Mouse (Mus musculus) ovary, postnatal 36 days (tissue): ENCODE data around the gene Gm37240.

ENCODE experiments used
- DNase-seq: peaks from one replicate; pipeline ENCODE4 v3.0.0; 2022; ENCODE audit warnings: low spot score, mixed read lengths

Gene Gm37240

DNA sequence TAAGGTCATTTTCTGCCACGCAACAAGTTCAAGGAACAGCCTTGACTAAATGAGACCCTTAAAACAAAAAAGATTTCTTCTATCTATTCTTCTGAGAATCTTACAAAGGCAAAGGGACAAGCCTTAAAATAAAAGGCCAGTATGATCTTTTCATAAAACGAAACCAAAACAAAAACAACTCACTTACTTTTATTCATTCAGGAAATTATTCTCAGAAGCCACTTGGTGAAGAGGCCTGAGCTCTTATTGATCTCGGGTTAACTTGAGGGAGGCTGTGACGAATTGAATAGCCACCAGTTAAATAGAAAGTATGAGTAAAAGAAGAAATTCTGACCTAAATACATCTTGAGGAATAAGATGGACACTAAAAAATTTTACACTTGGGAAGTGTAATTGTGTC, 1118.4 kb downstream of the Gm37240 start:
- no peak for DNase-seq

DNA sequence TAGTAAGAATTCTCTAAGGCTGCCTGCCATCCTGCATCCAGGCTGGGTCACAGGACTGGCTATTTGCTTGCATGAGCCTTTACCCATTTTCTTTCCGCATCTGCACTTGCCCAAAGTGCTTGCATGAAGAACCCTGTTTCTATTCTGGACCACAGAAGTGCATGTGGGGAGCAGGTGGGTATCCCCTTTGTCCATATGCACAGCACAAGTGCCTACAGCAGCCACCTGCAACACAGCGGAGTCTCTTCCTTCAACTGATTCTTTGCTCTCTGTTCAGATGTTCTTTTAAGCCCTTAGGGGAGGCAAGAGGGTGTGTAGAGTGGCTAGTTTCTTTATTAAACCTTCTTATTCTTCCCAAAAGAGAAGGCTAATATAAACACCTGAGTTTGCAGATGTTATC, 1133.5 kb downstream of the Gm37240 start:
- DNase-seq: no peak

DNA sequence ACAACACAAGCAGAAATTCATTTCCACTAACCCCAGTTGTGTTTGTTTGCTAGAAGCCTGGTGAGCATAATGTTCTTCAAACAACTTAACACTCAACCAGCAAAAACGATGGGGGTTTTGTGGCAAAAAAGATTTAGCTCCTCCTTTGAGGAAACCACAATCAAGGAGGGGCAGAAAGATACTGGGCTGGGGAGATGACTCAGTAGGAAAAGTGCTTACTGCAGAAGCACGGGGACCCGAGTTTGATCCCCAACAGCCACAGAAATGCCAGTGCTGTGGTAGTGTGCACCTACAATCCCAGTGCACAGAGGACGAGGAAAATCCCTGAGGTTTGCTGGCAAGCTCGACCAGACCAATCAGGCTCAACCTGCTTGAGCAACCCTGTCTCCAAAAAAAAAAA, 1138.1 kb downstream of the Gm37240 start:
- DNase-seq: no peak

DNA sequence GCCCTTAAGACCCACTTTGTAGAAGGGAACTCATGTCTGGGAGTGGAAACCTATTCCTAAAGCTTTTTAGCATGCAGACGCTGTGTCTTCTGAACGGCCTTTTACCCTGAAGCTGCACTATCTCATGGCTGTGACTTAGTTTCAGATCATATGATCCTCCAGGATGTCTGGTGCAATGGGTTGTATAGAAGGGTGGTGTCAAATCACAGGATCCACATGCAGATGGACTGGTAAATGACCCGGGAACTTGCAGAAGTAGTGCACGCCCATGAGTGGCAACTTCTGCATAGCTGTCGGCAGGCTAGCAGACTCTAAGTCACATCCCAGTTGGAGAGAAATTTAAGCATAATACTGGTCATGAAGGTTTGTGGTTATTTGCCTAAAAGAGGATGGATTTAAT, 1139.2 kb downstream of the Gm37240 start:
- no peak for DNase-seq

DNA sequence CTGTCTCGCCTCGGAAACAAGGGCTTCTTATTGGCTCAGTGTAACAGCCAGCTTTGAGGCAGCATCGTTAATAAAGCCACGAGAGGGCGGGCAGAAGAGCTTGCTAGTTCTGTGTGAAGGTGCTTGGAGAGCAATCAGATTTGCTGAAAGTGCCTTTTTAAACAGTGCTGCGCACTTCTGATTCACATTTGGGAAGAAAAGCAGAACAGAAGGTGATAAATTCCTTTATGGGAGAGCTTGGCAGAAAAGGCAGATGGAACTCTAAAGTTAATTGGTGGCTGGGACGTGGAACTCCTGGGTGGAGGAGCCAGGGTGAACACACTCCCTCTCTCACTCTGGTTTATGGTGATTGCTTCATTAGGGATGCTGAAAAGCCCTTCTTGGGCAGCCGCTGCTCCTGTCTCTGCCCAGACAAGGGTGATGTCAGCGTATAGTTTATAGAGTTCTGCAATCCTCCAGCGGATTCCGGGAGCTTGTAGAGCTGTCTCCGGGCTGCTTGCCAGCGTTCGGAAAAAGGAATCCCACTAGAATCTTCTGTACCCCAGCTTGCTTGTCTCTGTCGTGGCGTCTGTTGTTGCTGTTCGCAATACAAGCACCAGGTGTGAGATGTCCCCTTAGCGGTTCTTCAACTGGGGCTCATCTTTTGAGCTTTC, 1141.7 kb downstream of the Gm37240 start:
- DNase-seq: no peak

DNA sequence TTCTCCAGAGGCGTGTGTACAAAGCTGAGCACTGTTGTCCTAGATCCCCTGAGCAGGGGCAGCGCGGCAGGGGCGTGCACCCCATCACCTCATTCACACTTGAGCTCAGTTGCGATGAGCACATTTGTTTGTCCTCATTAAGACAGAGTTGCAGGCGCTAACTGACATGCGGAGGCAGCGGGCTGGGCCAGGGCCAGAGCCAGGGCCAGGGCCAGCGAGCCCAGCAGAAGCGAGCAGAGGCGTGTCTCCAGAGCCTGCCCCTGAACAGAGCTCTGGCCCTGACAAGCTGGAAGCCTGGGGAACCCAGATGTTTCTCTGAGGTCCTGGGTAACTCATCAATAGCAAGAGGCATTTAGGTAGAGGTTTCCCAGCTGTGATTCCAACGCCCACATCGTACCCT, 1142.6 kb downstream of the Gm37240 start:
- peak; percentile 36 for DNase-seq

DNA sequence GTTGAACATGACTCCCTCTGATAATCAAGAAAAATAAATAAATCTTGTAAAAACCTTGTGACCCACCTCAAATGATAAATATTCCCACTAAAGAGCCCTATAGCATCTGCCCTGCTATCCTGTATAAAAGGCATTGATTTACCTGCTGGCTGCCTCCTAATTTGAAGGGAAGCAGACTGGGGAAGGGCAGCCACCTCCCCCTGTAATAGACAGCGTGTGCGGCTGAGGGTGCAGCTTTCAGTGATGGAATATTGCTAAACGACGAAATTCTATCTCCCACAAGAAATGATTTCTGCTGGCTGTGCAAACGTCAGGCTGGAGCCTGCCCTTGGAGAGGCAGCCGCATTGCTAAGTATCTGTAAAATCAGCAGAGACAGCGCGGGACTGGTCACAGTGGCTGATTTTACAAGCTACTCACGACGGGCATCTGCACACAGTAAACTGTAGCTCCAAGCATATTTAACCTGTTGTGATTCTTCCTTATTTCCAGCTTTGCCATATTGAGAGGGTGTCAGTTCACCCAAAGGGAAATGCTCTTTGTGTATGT, 1147.2 kb downstream of the Gm37240 start:
- DNase-seq: no peak

DNA sequence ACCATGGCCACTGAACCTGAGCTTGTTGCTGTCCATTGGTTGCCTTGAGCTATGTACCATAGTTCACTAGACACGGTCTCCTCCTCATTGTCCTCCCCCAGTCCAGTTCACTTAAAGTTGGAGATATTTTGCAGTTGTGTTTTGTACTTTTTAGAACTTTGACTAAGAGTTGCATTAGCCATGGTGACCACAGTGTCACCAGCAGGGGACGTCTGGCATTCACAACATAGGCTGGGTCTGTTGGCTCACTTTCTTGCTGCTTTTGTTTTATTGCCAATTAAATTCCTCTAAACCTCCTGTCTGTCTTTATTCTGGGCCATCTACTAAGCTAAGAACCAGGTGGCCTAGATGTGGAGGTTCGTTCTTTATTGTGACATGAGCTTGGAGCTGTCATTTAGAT, 1150.2 kb downstream of the Gm37240 start:
- DNase-seq: no peak

DNA sequence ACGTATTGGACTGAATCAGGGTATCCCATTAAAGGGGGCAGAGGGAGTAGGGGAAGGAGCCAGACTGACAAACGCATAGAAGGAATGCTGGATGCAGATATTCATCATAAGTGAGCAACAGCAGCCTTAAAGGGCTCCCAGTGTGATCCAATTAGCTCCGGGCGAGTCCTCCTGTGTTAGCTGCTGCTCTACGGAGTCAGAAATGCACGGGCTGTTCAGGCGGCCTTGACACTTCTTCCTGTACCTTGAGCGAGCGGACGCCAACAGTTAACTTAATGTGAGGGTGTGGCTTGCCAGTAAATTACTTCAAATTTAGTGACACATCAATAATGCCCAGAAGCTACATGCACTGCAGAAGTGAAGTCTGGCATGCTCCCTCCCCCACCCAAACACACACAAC, 1151.6 kb downstream of the Gm37240 start:
- no peak for DNase-seq

DNA sequence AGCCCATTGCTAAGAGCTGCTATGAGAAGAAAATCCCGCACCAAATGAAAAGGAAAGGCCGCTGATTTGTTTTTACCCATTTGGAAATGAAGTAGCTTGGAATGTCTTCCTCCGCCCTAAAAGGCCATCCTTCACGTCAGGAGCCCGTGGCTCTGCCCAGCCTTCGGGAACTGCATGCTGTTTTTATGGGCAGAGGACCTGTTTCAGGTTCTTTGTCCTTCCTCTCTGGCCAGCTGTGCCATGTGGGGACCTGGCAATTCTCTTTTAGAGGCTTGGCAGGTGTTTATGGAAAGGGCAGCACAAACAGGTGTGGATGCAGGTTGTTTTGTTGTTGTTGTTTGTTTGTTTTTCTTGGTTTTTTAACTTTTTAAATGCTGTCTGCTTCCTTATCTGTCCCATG, 1154.8 kb downstream of the Gm37240 start:
- no peak for DNase-seq

DNA sequence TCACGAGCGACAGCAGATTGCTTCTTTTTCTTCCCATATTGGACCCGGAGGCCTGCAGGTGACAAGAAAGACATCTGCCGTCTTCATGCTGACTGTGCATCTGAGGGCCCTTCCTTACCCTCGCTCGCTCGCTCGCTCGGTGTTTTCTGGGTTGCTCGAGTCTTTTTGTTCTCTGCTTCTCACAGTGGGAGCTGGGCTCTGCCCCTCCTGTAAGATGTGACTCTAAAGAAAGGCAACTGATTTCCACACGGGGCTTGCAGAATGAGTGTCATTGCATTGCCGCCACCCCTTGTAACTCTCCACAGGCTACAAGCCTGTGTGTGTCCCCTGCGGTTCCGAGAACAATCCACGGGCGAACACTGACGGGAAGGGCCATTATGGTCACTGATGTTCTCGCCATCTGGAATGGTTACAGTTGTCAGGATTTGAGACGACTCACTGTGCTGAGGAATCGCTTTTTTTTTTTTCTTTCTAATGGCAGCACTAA, 1155.3 kb downstream of the Gm37240 start:
- DNase-seq: no peak

DNA sequence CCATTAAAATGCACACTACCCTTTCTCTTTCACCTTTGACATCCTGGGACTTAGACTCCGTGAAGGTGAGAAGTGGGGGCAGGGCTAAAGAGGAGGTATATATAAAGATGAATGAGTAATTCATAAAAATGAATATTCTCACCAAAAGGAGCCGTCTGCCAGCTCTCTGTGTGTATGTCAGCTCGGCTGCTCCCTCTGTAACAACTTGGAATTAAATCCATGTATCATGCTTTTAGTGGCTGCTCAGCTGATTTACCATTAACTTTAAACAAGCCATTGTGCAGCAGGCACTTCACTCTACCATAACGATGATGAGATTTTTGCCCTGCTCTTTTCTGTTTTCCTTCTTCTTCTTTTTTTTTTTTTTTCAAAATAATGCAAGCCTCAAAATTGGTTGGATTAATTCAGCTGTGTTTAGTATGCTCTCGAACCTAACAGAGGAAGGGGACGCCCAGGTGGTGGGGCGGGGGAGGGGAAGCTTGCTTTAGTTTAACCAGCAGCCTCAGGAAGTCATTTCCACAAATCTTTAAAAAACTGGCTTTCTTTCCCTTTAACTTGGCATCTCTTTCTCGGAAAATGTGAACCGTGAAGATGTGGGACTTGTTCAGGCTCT, 1155.8 kb downstream of the Gm37240 start:
- DNase-seq: no peak

DNA sequence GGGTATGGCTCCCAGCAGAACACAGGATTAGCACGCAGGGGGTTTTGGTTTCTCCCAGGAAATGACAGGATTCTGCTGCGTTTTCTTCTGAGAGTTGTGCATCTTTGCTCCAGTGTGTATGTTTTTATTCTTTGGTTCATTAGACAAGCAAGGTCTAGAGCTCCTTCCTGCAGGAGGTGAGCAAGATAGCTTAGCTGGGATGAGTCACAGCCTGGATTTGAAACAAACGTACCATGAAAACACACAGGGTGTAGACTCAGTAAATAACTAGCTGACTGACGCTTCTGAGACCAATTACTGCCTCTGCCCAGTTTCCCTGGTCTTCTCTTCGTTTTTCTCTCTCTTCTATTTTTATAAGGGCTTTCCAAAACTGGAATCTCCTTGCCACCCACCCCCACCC, 1156.3 kb downstream of the Gm37240 start:
- no peak for DNase-seq

DNA sequence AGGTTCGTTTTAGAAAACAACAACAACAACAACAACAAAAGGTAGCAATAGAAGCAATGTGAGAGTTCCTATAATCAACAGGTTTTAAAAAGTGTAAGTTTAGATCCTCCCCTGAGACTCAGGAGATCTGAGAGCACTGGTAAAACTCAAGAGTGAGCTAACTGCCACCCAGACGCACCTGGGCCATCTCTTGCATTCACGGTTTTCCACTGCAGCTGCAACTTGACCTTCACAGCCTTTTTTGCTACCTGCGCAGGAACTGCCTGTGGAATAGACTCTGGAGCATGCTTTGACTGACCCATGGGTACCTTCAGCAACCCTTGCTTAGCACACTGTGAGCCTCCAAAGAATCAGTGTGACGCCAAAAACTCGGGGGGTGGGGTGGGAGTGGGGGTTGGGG, 1157.5 kb downstream of the Gm37240 start:
- no peak for DNase-seq

DNA sequence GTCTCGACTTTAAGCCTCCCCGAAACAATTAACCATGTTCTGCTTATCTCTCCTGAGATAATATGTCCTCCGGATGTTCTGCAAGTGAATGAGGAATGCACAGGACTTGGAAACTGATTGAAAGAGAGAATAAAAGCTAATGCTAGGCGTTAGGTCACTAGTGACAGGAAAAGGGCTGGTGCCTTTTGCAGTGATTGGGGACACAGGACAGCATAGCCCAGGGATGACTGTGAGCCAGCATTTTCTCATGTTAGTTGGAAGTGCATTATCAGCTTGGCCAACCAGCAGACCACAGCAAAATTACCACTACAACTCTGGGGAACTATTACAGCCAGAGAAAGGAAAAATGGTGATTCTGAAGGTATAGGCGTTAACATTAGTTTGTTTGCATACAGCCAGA, 1163.3 kb downstream of the Gm37240 start:
- DNase-seq: no peak

DNA sequence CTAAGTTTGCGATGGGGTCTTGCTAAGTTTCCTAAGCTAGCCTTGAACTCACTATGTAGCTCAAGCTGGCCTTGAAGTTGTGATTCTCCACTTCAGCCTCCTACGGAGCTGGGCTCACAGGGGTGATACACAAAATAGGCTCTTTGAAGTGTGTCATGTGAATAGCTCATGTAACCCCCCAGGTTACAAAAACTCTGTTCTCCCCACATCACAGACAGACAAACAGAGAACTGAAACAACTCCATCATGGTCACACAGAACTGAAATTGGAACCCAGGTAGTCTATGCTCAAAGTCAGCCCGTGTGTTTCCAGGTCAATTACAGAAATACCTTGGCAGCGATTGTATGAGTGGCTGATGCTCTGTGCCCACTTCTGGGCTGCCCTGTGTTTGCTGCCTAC, 1164.6 kb downstream of the Gm37240 start:
- DNase-seq: no peak

DNA sequence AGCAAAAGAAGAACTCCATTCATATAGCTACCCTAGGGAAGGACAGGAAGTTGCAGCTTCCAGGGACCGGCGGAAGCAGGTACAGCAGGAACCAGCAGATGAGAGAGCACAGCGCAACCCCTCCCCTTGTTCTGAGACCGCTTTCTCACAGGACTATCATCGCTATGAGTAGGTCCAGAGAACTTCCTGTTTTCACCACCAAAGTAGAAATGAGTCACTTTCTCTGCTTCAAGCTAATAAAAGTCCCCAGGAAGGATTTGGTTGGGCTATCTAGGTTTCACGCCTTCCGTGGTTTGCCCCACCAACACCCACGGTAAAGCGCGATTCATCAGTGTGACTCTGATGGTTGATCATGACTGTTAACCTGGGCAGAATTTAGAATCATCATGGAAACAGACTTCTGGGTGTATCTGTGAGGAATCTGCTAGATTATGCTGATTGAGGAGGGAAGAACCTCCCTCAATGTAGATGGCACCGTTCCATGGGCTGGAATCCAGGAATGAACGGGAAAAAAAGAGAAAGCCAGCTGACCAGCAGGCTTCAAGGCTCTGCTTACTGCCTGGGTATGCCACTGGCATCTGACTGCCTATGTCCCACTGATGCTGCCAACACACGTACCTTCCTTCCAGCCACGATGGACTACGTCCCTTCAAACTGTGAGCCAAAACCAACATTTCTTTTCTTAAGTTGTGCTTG, 1172.1 kb downstream of the Gm37240 start:
- no peak for DNase-seq

DNA sequence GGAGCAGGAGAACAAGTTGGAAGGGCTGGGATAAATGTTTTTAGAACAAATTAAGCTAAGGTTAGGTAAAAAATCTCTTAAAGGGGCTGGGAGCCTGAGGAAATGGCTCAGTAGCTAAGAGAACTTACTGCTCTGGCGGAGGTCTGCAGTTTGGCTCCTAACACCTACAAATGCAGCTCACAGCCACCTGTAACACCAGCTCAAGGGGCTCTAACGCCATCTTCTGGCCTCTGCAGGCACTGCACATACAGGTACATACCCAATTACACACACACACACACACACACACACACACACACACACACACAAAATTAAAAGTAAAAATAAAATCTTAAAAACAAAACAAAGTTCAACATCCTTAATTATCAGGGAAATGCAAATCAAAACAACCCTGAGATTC, 1174.4 kb downstream of the Gm37240 start:
- DNase-seq: no peak

DNA sequence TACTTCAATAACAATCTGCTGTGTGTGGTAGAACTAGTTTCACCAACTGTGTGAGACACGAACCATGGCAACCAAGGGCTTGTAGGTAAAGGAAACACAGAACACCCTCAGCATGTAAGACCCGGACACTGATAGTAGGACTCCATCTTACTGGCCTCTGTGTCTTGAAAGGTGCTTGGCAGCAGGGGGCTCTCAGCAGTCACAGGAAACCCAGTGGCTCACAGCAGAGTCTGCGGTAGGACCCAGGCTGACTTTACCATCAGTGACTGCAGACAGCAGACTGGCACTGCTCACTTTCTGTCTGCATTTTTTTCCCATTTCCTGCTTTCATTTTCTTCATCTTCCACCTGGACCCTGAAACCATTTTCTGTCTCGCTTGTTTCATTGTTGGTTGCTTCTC, 1176.6 kb downstream of the Gm37240 start:
- DNase-seq: no peak

DNA sequence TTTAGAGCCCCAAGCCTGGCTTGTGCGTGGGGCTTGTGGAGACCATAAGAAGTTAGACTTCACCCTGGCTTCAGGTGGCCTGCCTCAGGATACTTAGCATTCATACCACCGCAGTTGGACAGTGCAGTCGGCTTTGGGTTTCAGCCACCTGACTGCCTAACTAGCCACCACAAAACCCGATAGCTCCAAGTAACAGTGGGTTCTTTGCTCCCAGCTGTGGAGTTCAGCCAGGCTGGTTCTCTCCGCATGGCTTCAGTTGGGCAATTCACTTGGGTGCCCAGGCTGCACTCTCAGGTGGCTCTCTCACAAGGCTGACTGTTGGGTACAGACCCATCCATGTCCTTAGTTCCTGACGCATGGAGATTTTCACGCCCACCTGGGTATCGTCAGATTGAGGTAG, 1177.4 kb downstream of the Gm37240 start:
- DNase-seq: no peak

DNA sequence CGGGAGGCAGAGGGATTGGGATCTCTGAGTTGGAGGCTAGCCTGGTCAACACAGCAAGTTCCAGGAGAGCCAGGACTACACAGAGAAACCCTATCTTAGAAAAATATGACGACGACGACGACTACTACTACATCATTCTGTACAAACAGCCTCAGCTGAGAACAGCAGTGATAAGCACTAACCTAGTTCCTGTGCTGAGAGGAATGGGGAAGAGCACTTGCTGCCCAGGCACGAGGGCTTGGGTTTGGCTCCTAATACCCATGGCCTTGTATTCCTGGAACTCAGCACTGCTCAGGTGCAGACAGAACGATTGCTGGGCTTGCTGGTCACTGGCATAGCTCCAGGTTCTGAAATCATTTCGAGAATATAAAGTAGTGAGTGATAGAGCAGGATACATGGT, 1178.2 kb downstream of the Gm37240 start:
- DNase-seq: no peak

DNA sequence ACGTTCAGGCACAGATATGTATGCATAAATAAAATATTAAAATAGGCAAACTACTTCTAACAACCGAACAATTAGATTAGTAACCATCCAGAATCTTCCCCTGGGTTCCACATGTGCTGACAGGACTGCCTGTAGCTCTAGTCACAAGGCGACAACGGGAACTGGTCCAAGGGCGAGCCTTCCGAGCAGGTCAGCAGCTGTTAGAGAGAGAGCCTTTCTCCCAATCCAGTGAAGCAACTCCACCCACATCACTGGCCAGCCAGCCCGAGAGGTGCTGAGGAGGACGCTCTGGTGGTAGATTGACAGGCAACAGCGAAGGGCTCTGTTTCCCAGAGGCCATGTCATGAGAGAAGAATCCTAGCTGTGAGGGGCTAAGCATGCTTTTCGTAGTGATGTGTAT, 1178.8 kb downstream of the Gm37240 start:
- DNase-seq: no peak

DNA sequence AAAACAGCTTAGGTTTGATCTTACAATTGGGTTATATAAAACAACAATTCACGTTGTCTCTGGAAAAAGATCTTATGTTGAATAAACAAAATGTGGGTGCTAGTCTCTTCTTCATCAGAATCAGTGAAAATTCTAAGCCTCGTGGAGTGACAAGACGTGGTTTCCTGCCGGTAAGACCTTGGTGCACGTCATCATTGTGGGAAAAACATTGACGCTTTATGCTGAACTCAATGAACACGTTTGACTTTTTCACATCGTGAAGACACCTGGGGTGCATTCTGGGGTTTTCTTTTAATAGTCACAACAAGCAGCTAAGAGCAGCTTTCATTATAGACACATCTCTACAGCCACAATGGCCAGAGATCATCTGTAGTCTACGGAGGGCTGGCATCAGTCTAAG, 1182.1 kb downstream of the Gm37240 start:
- no peak for DNase-seq
